Mouse (Mus musculus) neutrophil, adult 59 days (primary cell): ENCODE measurements around the gene Zfp456. TPM values are rescaled to one million over a fixed set of nuclear protein-coding genes. Genes with fewer than 3 reads are reported as not detected.

Experiments
- total RNA-seq, 2 experiments: library from RNA; stranded (reverse); gene quantifications; 1 replicate in 1 of 2; 2 replicates in 1 of 2; pipeline ENCODE4 v1.2.4; 2023

Zfp456 gene
- total RNA-seq = 1 to 10 TPM in 1 of 2 experiments, under 1 TPM in 1; 0.84 to 1.8 TPM

DNA sequence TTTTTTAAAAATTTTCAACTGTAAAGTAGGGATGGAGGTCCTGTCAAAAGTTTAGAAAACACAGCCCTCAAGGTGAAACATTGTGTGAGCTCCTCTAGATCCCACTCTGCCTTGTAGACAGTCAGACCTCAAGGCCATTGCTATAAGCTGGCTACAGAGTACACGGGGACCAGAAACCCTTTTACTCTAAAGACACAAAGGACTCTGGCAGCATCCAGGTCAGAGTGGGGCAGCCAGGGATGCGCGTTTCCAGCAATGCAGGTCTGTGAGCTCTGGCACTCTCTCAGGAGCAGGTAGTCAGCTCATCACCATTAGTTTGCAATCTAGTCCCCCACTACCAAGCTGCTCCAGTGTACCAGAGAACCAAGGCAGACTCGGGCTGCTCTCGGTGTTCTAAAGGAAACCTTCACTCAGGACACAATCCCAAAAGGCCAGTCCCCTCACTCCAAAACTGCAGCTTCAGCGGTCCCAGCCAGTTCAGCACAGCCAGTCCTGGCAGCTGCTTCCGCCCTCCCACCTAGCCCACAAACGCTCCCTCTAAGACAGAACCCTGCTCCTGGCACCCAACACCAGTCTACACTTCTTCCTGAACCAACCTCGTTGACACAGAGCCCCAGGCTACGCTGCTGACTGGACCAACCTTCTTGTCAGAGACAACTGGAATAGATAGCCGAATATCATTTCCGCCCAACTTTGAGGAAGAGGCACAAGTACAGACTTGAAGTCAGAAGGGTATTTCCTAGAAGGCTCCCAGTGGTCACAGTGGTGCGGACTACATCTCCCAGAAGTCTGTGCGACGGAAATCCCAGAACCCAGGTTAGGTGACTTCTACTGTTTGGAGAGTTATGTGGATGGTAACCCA, at the start of gene Zfp456, which contains the start of gene Gm28041:
Zfp456 (minus strand) TSS at position 761 of the 862 bp plus-strand sequence.
Gm28041 (minus strand) TSS at position 684 of the 862 bp plus-strand sequence.

DNA sequence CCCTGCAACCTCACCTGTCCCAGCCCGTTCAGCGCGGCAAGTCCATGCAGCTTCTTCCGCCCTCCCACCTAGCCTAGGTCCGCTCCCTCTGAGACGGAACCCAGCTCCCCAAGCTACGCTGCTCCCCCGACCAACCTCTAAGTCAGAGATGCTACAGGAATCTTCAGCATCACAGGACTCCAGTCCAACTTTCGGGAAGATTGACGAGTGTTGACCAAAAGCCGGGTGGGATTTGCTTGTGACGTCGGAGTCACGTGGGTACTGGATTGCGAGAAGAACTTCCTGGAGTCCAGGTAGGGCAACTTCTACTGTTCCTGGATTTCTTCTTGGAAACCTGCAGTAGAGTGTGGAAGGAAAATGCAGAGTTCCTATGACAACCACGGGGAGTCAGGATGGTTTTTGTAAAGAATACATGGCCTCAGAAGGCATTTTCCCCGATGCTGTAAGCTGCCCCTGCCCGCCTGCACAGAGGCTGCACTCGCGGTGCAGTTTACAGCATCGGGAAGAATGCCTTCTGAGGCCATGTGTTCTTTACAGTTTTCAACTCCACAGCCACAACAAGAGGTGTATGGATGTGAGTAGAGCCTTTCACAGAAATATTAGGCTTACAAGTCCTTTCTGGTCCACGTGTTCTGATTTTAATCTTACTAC, 45.7 kb upstream of the Zfp456 start, which contains the start of gene Zfp459:
Zfp459 (minus strand) TSS at position 212 of the 651 bp plus-strand sequence.

DNA sequence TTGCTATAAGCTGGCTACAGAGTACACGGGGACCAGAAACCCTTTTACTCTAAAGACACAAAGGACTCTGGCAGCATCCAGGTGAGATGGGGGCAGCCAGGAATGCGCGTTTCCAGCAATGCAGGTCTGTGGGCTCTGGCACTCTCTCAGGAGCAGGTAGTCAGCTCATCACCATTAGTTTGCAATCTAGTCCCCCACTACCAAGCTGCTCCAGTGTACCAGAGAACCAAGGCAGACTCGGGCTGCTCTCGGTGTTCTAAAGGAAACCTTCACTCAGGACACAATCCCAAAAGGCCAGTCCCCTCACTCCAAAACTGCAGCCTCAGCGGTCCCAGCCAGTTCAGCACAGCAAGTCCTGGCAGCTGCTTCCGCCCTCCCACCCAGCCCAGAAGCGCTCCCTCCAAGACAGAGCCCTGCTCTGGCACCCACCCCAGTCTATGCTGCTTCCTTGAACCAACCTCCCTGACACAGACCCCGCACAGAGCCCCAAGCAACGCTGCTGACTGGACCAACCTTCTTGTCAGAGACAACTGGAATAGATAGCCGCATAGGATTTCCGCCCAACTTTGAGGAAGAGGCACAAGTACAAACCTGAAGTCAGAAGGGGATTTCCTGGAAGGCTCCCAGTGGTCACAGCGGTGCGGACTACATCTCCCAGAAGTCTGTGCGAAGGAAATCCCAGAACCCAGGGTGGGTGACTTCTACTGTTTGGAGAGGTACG, 23.7 kb upstream of the Zfp456 start, which contains the start of gene Zfp429:
Zfp429 (minus strand) TSS at position 637 of the 721 bp plus-strand sequence.

GRCm38 (mm10) chr13:67360131-67360744, 15.4 kb downstream of the Zfp456 start, which contains the start of the genes Gm28044 and Zfp953:
Gene Gm28044, minus strand, starts transcription at chr13:67360536.
Gene Zfp953, minus strand, starts transcription at chr13:67360605.

DNA sequence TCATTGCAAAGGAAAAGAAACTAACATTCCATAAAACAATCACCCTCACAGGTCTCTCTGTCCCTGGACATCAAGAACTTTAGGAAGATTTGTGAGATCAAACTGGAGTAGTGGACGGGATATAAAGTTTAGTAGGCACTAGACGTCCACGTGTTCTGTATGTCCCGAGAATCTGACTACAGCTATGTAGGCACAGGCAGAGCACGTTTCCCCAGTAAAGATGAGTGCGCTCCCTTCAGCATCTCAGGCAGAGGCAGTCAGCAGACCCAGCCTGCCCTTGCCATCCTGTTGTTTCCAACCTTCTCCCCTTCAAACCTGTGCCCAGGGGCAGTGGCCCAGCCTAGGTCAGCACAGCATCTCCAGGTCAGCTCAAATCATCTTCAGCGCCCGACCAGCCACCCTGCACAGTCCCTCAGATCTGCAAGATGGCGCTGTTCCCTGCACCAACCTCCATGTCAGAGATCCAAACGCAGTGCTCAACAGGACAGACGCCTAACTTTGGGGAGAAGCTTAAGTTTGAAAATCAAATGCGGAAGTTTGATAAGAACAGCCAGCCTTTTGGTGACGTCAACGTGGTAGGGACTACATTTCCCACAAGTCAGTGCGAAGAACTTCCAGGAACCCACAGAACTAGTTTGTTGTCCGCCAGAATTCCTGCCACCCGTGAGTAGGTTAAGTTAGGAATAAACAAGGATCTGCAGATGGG, 43.4 kb downstream of the Zfp456 start, which contains the start of gene Zfp595:
Zfp595 (minus strand) TSS at position 552 of the 706 bp plus-strand sequence.

Other genes with a start within 250 kb of the Zfp456 start
- 1 to 10 TPM; 1.7 TPM for gene Rsl1, start 202.6 kb downstream of the Zfp456 start, total RNA-seq
- gene Zfp455, start 181.3 kb downstream of the Zfp456 start, total RNA-seq = under 1 TPM; 0.64 to 0.93 TPM
- gene Zfp458, start 97.3 kb downstream of the Zfp456 start, total RNA-seq = 1 to 10 TPM; 1.4 to 1.5 TPM
- under 1 TPM; 0.60 TPM for gene Zfp457, start 69.3 kb downstream of the Zfp456 start, total RNA-seq
- 1 to 10 TPM; 6.3 to 6.6 TPM for gene Zfp595, start 43.2 kb downstream of the Zfp456 start, total RNA-seq
- under 1 TPM in 1 of 2 experiments, not detected in 1; 0.88 TPM for gene Gm28044, start 15.3 kb downstream of the Zfp456 start, total RNA-seq
- 1 to 10 TPM; 5.9 to 6.6 TPM for gene Zfp953, start 15.2 kb downstream of the Zfp456 start, total RNA-seq
- 1 to 10 TPM in 1 of 2 experiments, not detected in 1; 3.5 TPM for gene Gm28041, start 77 bp downstream of the Zfp456 start, total RNA-seq
- 1 to 10 TPM; 2.4 to 5.7 TPM for gene Zfp429, start 24.0 kb upstream of the Zfp456 start, total RNA-seq
- gene Zfp459, start 45.6 kb upstream of the Zfp456 start, total RNA-seq = 1 to 10 TPM in 1 of 2 experiments, under 1 TPM in 1; 0.22 to 1.1 TPM
- gene Zfp874a, start 75.8 kb upstream of the Zfp456 start, total RNA-seq = 1 to 10 TPM; 3.2 to 4.1 TPM
- 1 to 10 TPM; 5.7 to 6.2 TPM for gene Zfp874b, start 108.4 kb upstream of the Zfp456 start, total RNA-seq
- gene Zfp58, start 124.7 kb upstream of the Zfp456 start, total RNA-seq = 1 to 10 TPM; 4.1 to 5.2 TPM
- gene Gm26965, start 150.3 kb upstream of the Zfp456 start, total RNA-seq = not detected
- 10 to 100 TPM; 12.9 to 15.0 TPM for gene Zfp87, start 150.4 kb upstream of the Zfp456 start, total RNA-seq
- gene Zfp748, start 178.0 kb upstream of the Zfp456 start, total RNA-seq = 1 to 10 TPM; 4.2 to 5.4 TPM
- 10 to 100 TPM in 1 of 2 experiments, 1 to 10 TPM in 1; 8.9 to 10.7 TPM for gene Zfp729b, start 233.9 kb upstream of the Zfp456 start, total RNA-seq